Mouse (Mus musculus): ENCODE data around the gene Lurap1l. TPM values are rescaled to one million over a fixed set of nuclear protein-coding genes. Genes with fewer than 3 reads are reported as not detected.

Lurap1l gene
- 8.6 and 8.8 TPM in 2 replicates for polyA plus RNA-seq (2015; fragmentation: Nextera tagmentation; extraction: Ambion mirVana)

DNA sequence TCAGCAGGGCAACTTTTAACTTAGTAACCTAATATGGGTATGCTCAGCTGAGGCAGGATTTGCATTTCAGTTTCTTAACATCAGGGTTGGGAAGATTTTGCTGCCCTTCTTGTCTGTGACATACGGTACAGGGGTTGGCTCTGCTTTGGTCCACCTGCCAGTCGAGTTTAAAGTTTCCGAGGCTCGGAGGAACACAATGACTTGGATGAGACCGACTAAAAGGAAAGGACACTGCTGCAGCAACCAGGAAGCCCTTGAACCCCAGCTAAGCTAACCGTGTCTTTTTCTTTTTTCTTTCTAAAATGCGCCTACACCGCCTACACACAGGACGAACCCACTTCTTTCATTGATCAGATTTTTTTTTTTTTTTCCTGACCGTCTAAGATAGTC, at the start of gene Lurap1l:
Gene Lurap1l (plus strand): TSS at position 166 of the 390 bp plus-strand sequence.
- no peaks in the 10 kb centered on the region for H3K9me3 ChIP-seq
- H3K36me3 ChIP-seq: no peaks in the 10 kb centered on the region
- peak within 1 kb of the TSS; percentile 69 for H3K4me2 ChIP-seq
- no peaks in the 10 kb centered on the region for H3K27me3 ChIP-seq
- under 1% methylated on average over 10 of the region's 10 CpGs for WGBS
- H3K27ac ChIP-seq: peak within 1 kb of the TSS; percentile 96
- peak within 1 kb of the TSS; percentile 86 for H3K9ac ChIP-seq
- peak; percentile 28; the same call in 1 of the 2 replicates for ATAC-seq (ENCODE audit: low FRiP score)
- H3K4me3 ChIP-seq: peak within 1 kb of the TSS; percentile 75
- H3K4me1 ChIP-seq (replicated peaks): peaks cover 10% of the 10 kb centered on the region

DNA sequence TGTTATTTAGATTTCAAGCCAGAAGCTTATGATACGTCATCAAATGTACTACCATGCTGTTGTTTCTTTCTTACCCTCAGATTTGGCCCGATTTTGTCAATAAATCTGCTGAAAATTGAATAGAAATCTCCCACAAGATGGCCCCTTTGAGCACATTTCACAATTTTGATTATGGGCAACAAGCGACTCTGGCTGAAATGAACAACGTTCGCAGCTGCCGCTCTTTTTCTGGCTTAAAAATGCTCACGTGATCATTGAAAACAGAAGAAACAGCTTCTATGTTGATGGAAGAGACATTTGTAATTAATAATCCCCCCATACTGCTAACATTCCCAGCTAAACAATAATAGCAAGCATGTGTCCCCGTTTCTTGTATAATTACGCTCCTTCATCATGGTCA, 47.5 kb upstream of the Lurap1l start:
- ATAC-seq (ENCODE audit: low FRiP score): no peak
- H3K9me3 ChIP-seq: no peaks in the 10 kb centered on the region
- H3K9ac ChIP-seq: no peak overlapping the region
- H3K4me3 ChIP-seq: no peak overlapping the region
- peaks cover 6% of the 10 kb centered on the region for H3K4me1 ChIP-seq (replicated peaks)
- peak overlapping the region; percentile 14 for H3K4me2 ChIP-seq
- WGBS: 55% methylated on average over 9 of the region's 9 CpGs
- H3K27ac ChIP-seq: 0 out of 2 replicates have a peak overlapping the region, but pooled peaks have one; percentile 35
- H3K27me3 ChIP-seq: no peaks in the 10 kb centered on the region
- no peaks in the 10 kb centered on the region for H3K36me3 ChIP-seq

DNA sequence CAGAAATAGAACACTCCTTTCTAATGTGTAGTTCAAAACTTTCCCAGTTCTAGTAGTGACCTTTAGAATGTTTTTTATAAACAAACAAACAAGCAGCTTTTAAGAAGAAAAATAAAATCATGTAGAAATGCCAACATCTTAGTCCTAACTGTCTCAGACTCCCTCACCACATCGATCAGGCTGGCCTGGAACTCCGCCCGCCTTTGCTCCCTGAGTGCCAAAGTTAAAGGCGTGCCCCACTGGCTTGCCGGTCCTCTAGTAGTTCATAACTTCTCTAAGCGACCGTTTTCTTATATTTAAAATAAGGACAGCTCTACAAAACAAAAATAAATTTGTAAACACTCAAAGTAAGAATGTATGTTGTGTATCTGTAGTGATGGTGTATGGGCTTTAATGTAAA, 46.5 kb upstream of the Lurap1l start:
- H3K9ac ChIP-seq: no peak overlapping the region
- no peaks in the 10 kb centered on the region for H3K27me3 ChIP-seq
- no peaks in the 10 kb centered on the region for H3K36me3 ChIP-seq
- no peak overlapping the region for H3K27ac ChIP-seq
- ATAC-seq (ENCODE audit: low FRiP score): no peak
- no peak overlapping the region for H3K4me3 ChIP-seq
- H3K4me2 ChIP-seq: no peak overlapping the region
- H3K4me1 ChIP-seq (replicated peaks): peaks cover 6% of the 10 kb centered on the region
- H3K9me3 ChIP-seq: no peaks in the 10 kb centered on the region
- 58% methylated on average over 7 of the region's 7 CpGs for WGBS

GRCm38 (mm10) chr4:80864511-80864922, 45.9 kb upstream of the Lurap1l start:
- Histone ChIP-seq H3K4me2 (peak overlapping the region; percentile 69), H3K9me3 (no peaks in the 10 kb centered on the region), H3K36me3 (no peaks in the 10 kb centered on the region), H3K4me3 (peak overlapping the region; percentile 39), H3K27me3 (no peaks in the 10 kb centered on the region), H3K4me1 (replicated peaks) (peaks cover 6% of the 10 kb centered on the region), H3K9ac (peak overlapping the region; percentile 67), H3K27ac (peak overlapping the region; percentile 52)
- ATAC-seq (ENCODE audit: low FRiP score): peak; percentile 87
- under 1% methylated on average over 17 of the region's 17 CpGs for WGBS

DNA sequence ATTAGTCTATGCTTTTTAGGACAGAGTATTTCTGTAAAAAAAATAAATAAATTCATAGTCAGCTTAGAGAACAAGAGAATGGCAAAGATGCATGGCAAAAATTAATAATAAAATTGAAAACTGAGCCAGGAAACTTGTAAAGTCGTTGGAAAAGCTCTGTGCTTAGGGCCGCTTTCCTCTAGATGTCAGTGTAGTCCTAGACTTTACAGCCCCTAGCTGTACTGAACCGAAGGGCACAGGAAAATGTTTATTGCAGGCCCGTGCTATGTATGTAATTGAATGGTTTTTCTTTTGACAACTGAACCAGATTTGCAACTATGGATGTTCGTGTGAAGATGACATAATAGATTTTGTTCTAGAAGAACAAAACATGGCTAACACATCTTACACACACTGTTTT, 44.4 kb upstream of the Lurap1l start:
- Histone ChIP-seq H3K4me3 (no peak overlapping the region), H3K4me2 (no peak overlapping the region), H3K27me3 (no peaks in the 10 kb centered on the region), H3K4me1 (replicated peaks) (peaks cover 6% of the 10 kb centered on the region), H3K9me3 (no peaks in the 10 kb centered on the region), H3K9ac (no peak overlapping the region), H3K27ac (no peak overlapping the region), H3K36me3 (no peaks in the 10 kb centered on the region)
- ATAC-seq (ENCODE audit: low FRiP score): peak; percentile 71
- WGBS: 24% methylated on average over 5 of the region's 5 CpGs

DNA sequence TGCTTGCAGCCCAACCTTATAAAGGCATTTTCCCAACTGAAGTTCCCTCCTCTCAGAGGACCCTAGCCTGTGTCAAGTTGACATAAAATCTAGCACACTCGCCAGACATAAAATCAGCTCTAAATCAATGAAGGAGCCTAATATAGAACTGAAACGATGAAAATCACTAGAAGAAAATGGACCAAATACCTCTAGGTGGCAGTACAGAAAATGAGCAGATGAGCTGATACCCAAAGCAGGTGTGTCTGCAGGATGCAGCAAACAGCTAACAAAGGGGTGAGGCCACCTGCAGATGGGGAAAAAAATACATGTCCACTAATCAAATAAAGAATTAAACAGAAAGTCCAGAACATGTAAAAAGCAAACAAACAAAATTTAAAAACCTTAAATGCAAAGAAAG, 40.8 kb upstream of the Lurap1l start:
- H3K4me2 ChIP-seq: no peak overlapping the region
- H3K36me3 ChIP-seq: no peaks in the 10 kb centered on the region
- ATAC-seq (ENCODE audit: low FRiP score): no peak
- no peaks in the 10 kb centered on the region for H3K9me3 ChIP-seq
- no peak overlapping the region for H3K4me3 ChIP-seq
- H3K9ac ChIP-seq: no peak overlapping the region
- H3K4me1 ChIP-seq (replicated peaks): peaks cover 3% of the 10 kb centered on the region
- H3K27ac ChIP-seq: no peak overlapping the region
- WGBS: 65% methylated on average over 2 of the region's 2 CpGs
- H3K27me3 ChIP-seq: no peaks in the 10 kb centered on the region

DNA sequence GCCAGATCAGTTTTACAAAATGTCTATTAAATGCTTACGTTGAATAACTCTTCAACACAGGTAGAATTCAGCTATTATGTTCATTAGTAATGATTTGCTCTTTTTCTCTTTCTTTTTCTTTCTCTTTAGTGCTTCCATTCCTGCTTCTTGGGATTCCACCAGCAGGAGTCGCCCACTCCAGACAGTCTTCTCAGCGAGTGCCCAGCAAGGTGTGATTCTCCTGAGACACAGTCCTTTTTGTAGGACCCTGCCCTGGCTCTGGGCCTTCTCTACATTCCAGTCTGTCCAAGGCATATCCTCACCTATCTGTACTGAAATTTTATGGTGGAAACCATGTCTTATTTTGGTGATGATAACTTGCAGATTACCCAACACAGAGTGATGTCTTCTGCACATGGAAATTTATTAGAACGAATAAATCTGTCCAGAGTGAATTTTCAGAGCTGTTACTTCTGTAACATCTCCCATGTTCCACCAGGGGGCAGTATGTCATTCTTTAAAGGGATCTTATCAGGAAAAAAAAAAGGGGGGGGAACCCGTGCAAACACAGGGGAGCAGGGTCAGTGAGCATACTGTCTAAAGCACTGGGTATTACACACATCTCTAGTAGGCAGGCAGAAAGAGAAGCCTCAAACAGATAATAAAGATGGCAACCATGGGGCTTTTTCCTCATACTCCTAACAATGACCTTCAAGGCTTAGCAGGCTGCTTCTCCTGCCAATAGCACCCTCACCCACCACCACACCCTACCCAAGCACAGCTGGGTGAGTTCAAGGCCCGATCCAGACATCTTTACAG, 37.4 kb upstream of the Lurap1l start:
- Histone ChIP-seq H3K9me3 (no peaks in the 10 kb centered on the region), H3K4me2 (no peak overlapping the region), H3K36me3 (no peaks in the 10 kb centered on the region), H3K27ac (no peak overlapping the region), H3K9ac (no peak overlapping the region), H3K4me1 (replicated peaks) (no peaks in the 10 kb centered on the region), H3K27me3 (no peaks in the 10 kb centered on the region), H3K4me3 (no peak overlapping the region)
- no peak for ATAC-seq (ENCODE audit: low FRiP score)
- 40% methylated on average over 6 of the region's 6 CpGs for WGBS

DNA sequence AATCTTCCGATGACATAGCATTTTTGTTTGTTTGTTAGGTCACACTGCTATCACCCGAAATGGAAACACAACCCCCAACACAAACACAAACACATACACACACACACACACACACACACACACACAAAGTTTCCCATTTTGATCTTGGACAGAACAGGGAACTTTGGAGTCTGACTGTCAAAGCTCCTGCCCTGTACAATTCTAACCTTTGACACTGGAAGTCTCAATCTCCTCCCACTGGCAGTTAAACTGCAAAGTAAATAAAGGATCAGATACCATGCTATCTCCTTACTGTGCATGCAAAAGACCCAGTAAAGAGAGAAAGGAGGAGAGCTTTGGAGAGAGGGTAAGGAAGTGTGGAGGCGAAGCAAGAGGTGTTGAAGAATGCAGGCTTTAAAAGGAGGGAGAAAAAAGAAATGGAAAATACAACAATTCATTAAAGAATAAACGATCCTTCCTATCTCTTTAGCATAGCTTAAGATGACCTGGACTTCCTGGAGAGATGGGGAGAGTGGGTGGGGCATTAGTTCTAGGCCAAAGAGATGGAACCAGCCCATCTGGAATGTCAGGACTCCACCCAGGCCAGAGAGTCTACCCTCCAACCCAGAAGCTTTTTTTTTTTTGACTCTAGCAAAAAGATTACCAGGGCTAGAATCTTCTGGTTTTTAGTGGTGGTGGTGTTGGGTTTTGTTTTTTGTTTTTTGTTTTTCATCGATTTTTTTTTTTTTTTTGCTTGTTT, 36.2 kb upstream of the Lurap1l start:
- no peak for ATAC-seq (ENCODE audit: low FRiP score)
- no peaks in the 10 kb centered on the region for H3K36me3 ChIP-seq
- no peaks in the 10 kb centered on the region for H3K27me3 ChIP-seq
- H3K27ac ChIP-seq: no peak overlapping the region
- H3K4me2 ChIP-seq: no peak overlapping the region
- no peak overlapping the region for H3K4me3 ChIP-seq
- no peak overlapping the region for H3K9ac ChIP-seq
- 61% methylated on average over 5 of the region's 5 CpGs for WGBS
- H3K9me3 ChIP-seq: no peaks in the 10 kb centered on the region
- H3K4me1 ChIP-seq (replicated peaks): no peaks in the 10 kb centered on the region

DNA sequence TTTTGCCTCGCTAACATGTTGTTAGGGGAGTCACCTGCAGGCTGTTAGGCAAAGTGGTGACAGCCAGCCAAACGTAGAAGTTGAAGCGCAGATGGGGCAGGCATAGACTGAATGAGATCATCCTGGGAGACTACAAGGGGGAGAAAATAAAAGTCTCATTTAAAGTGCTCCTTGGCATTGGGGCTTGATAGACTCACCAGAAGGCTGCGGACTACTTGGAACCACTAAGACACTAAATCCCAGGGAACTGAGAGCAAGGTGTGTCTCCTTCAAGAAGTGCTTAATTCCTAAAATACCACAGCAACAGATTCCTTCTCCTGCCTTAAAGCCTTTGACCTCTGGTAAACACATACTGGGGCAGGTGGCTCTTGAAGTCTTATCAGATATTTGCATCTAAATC, 35.4 kb upstream of the Lurap1l start:
- Histone ChIP-seq H3K27ac (no peak overlapping the region), H3K4me1 (replicated peaks) (no peaks in the 10 kb centered on the region), H3K4me2 (no peak overlapping the region), H3K9ac (no peak overlapping the region), H3K9me3 (no peaks in the 10 kb centered on the region), H3K36me3 (no peaks in the 10 kb centered on the region), H3K27me3 (no peaks in the 10 kb centered on the region), H3K4me3 (no peak overlapping the region)
- 72% methylated on average over 4 of the region's 4 CpGs for WGBS
- ATAC-seq (ENCODE audit: low FRiP score): no peak

- ATAC-seq (ENCODE audit: low FRiP score): no peak
- no peaks in the 10 kb centered on the region for H3K9me3 ChIP-seq
- WGBS: 98% methylated on average over 1 of the region's 1 CpGs
Measured at GRCm38 (mm10) chr4:80881996-80882599, 28.3 kb upstream of the Lurap1l start.

GRCm38 (mm10) chr4:80886631-80887030, 23.8 kb upstream of the Lurap1l start:
- no peak overlapping the region for H3K27ac ChIP-seq

More at GRCm38 (mm10) chr4:80881996-80882599, 28.3 kb upstream of the Lurap1l start:
- H3K27ac ChIP-seq: no peak overlapping the region
- H3K4me1 ChIP-seq (replicated peaks): no peaks in the 10 kb centered on the region
- H3K4me3 ChIP-seq: no peak overlapping the region
- no peak overlapping the region for H3K9ac ChIP-seq
- H3K27me3 ChIP-seq: no peaks in the 10 kb centered on the region
- H3K4me2 ChIP-seq: no peak overlapping the region
- H3K36me3 ChIP-seq: no peaks in the 10 kb centered on the region

DNA sequence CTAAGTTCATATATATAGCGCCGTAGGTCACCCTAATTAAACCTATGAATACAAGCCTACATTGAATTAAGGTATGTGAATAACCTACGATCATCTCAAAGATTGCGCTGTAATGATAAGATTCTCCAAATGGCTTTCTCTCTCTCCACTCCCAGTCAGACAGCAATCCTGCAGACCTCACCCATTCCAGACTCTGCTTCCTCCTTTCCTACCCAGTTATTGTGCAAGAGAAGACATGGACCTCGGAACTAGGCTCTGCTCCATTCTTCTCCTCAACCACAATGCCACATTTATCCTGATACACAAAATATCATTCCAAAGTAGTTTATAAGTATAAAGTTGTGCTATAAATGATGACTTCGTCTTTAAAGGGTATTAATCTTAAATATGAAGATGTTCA, 19.4 kb upstream of the Lurap1l start:
- no peak for ATAC-seq (ENCODE audit: low FRiP score)
- H3K9ac ChIP-seq: no peak overlapping the region
- H3K9me3 ChIP-seq: no peaks in the 10 kb centered on the region
- no peaks in the 10 kb centered on the region for H3K4me1 ChIP-seq (replicated peaks)
- no peak overlapping the region for H3K4me2 ChIP-seq
- H3K27me3 ChIP-seq: no peaks in the 10 kb centered on the region
- WGBS: 97% methylated on average over 6 of the region's 6 CpGs
- no peak overlapping the region for H3K27ac ChIP-seq
- no peak overlapping the region for H3K4me3 ChIP-seq
- no peaks in the 10 kb centered on the region for H3K36me3 ChIP-seq

More at GRCm38 (mm10) chr4:80886631-80887030, 23.8 kb upstream of the Lurap1l start:
- Histone ChIP-seq H3K9me3 (no peaks in the 10 kb centered on the region), H3K4me2 (no peak overlapping the region), H3K4me3 (no peak overlapping the region), H3K4me1 (replicated peaks) (no peaks in the 10 kb centered on the region), H3K36me3 (no peaks in the 10 kb centered on the region), H3K27me3 (no peaks in the 10 kb centered on the region), H3K9ac (no peak overlapping the region)
- no peak for ATAC-seq (ENCODE audit: low FRiP score)
- 83% methylated on average over 4 of the region's 4 CpGs for WGBS
